Mouse (Mus musculus): Measurements from ENCODE around the gene Atp6v1g1.
A peak's percentile ranks its signal among the peaks of the same experiment; 100 is the strongest.

The Atp6v1g1 gene

DNA sequence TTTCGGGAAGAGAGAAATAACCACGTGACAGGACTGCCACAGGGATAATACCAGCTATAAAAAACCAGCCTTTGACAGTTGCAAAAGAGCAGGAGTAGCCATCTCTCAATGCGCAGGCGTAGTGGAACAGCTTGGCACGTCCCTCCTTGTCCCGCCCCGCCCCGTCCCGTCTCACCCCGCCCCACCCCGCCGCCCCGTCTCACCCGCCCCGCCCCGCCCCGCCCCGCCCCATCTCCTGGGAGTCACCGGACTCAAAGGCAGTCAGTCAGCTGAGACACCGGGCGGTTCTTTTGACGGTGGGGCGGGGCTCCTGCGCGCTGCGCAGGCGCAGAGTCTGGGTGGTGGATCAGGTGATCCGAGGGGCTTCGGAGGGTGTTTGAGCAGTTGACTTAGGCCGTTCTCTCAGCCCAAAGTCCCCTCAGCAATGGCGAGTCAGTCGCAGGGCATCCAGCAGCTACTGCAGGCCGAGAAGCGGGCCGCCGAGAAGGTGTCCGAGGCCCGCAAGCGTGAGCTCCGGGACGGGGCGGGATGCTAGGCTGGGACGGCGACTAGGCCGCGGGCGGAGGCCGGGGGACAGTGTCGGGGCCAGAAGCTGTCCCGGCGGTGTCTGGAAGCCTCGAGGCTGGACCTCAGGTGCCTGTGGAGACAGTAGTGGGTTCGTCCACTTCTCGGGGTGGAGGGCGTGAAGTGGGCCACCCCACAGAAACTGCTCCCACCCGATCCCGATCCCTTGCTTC, at the start of gene Atp6v1g1:
TSS of gene Atp6v1g1 (plus strand) at position 279 of the 737 bp plus-strand sequence.
- DNase-seq, result peak; percentile 94

DNA sequence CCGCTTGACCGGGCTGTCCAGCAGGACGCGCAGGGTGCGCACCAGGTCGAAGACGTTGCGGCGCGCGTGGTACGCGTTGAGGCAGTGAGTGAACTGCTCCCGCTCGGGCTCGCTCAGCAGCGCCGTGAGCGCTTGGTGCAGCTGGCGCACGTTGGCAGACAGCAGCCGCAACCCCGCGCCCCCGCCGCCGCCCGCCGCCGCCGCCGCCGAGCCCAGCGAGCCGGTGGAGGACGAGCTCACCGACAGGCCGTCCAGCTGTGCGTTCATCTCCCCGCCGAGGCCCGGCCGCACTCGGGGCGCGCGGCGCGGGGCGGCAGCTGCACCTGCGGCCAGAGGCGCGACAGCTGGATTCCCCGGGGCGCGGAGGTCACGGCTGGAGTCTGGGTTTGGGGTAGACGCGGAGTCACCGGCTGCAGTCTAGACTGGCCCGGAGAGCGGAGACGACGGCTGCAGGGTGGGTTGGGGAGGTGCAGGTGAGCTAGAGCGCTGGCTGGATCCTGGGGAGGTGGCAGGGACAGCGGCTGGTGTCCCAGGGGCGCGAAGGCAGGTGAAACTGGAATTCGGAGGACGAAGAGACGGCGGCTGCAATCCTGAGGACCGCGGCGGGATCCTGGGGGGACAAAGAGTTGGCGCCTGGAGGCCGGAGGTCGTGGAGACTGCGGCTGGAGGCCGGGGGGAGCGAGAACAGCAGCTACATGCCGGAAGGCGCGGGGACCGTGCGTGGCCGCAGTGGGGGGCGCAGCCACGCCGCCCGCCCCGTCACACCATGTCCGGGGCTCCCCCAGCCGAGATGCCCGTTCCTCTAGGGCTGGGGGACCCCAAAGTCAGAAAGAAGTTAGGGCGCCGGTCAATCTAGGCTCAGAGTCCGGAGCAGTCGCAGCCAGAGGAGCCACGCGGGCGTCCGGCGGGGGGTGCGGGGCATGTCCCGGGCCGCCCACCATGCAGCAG, 49.3 kb upstream of the Atp6v1g1 start:
- DNase-seq, result peak; percentile 6

DNA sequence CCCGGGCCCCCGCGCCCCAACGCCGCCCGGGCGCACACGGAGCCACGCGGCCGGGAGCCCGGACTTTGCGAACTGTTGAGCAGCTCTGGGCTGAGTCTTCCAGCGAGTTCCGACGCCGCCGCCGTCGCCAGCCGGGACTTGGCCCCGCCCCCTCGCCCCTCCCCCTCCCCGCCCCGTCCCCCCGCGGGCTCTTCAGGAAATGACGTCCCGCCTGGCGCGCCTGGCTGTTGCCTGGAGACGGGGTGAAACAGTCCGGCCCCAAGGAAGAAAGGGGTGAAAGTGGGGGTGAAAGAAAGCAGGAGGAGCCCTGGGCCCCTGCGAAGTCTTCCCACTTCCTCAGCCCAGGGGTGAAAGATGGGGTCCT, 48.7 kb upstream of the Atp6v1g1 start, which contains the start of gene Whrn:
TSS of gene Whrn (minus strand) at position 77 of the 364 bp plus-strand sequence.
- DNase-seq, result peak; percentile 10

DNA sequence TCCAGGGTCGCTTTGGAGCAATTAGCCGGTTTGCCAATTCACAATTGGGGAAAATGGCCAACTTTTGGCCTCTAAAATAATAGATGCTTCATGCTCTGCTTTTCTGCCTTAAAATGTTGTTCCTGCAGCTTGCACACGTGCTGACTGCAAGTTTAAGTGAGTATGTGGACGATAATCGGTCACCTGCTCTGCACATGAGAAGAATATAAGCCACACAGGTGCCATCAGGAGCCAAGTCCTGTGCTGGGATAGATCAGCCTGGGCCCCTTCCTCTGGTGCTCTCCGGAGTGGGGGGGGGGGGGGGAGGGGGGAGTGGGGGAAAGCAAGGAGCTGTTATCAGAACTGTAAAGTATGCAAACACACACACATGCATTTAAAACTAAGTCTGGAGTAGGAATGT, 48.3 kb upstream of the Atp6v1g1 start:
- DNase-seq, result no peak

DNA sequence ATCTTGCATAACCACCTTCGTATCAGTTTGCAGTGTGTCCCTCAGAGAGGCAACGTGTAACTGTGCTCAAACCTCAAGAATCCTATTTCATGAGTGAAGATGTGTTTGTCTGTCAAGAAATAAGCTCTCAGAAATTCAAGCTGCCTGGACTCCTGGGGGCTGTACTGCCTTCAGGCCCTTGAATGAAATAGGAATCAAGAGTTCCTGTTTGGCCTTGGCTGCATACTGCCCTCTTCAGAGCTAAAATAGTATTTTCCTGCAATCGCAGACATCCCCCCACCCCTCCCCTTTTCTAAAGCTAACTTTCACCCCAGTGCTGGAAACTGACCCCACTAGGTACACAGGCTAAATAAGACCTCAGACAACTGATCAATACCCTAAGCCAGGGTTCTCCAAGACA, 46.2 kb upstream of the Atp6v1g1 start:
- no peak for DNase-seq

DNA sequence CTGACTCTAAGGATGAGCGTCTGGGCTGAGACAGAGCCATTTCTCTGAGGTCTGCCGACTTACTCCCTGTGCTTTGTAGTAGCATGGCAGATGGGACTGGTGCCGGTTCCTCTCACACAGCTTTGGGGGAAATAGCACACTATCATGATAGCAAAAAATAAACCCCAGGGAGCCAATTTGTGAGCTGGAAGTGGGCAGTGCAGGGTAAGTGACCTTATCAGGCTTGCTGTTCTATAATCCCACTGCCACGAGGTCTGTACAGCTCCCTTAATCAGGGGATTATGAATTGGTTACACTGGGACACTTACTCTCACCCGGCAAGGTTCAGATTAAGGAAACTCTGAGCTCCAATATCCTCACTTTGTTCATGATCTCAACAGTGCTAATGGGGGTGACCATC, 43.5 kb upstream of the Atp6v1g1 start:
- no peak for DNase-seq

DNA sequence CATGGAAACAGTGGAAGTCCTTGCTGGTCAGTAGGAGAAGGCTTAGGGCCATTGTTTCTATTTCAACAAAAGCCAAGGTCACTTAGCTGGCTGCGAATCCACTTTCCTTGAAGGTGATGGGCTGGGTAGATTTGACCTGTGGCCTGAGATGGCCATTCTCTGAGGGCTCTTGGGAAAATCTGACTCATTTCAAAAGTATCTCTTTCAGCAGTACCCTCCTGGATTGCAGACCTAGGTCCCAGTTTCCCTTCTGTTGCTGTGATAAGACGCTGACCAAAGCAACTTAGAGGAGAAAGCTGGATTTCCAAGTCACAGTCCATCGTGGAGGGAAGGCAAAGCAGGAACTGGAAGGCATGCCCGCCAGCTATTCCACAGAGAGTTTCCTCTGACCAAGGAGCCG, 40.6 kb upstream of the Atp6v1g1 start:
- DNase-seq, result no peak

DNA sequence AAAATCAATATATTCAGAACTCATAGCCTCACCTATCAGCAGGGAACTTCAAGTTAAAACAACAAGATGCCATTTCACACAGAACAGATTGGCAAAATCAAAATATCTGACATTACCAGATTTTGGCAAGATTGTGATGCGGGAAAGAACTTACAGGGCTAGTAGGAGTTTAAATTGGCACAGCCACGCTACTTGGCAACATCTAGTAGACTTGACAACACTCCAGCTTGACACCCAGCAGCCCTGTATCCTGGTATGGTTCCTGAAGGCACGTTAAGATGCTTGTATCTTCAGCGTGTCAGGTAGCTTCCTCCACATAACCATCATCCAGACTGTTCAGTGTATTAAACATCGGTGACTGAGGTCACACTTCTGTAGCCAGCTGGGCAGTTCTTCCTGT, 37.1 kb upstream of the Atp6v1g1 start:
- no peak for DNase-seq

DNA sequence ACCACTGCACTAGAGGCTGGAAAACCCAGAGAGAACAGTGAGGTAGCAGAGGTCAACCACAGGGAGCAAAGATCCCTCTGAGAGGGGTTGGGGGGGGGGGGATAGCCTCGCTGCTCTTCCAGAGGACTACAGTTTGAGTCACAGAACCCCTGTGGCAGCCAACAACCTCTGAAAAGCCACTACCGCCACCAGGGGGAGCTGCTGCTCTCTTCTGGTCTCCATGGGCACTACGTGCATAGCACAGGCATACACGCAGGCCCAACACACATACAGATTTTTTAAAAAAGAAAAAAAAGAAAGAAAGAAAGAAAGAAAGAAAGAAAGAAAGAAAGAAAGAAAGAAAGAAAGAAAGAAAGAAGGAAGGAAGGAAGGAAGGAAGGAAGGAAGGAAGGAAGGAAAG, 36.3 kb upstream of the Atp6v1g1 start:
- DNase-seq, result peak; percentile 48

DNA sequence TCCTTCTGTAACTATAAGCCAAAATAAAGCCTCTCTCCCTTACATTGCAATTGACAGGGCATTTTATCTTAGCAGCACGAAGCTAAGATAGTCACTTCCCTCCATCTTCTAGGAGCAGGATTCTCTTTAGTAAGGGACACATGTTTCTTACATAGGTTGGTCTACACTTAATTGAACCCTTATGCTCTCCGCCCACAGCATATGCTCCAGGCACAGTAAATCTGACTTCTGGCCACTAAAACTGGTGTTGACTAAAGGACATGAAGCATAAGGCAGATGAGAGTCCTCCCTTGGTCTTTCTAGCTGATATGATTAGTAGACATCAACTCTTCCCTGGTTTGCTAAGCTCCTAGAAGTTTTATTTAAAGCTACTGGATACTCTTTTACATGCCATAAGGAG, 31.7 kb upstream of the Atp6v1g1 start:
- DNase-seq, result no peak

DNA sequence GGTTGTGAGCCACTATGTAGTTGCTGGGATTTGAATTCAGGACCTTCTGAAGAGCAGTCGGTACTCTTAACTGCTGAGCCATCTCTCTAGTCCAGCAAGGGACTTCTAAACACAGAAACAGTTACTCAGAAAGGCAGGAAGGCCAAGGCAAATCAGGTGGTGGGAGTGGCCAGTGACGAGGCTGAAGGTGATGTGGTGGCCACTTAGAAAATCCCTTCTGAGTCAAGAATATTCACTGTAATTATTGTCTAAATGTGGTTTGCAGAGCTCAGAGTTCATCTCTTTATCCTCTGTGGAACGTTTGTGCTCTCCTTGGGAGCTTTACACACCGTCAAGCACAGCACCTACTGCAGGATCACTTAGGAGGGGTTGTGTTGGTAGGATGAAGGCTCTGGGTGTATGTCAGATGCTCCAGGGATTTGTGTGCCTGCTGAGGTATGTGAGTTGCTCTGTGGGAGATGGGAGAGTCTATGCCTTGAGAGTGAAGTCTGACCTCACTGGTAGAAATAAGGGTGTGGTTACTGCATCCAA, 30.1 kb upstream of the Atp6v1g1 start:
- no peak for DNase-seq

DNA sequence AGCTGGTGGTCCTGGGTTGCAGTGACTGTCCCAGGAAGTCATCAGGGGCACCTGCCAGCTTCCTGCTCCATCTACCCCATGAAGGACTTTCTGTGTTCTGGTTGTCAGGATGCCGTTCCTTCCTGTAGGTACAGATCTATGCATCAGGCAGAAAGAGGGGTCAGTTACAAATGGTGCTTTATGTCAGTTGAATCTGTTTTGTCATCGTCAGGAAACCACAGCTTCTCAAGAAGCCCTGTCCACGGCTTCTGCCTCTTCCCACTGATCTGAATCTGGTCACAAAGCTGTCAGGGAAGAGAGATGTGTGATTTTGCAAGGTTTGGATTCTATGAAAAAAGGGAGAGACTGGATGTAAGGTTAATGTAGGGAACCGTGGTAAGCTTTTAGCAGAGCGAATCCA, 29.6 kb upstream of the Atp6v1g1 start:
- DNase-seq, result no peak

DNA sequence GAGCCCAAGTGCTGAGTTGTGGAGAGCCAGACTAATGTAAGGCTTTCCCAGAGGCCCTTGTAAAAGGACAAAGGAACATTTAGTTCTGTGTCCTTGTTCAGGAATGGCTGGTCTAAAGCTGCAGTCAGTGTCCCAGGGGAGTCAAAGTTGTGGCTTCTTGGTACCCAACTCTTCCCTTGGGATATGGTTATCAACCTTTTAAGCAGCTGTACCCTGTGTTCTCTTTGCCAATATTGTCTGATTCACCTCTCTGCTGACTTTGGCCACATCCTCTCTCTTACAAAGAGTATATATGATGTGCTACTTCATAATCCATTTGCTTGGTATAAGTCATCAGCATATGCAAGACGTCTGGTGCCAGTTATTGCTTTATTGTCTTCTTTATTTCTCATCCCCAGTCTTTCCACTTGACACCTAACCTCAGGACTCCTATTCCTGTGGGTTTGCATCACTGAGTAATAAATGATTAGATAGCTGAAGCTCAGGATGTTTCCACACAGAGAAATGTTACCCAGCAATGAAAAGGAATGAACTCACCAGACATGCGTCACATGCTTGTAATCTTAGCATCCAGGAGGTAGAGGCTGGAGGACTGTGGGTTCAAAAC, 22.7 kb upstream of the Atp6v1g1 start:
- no peak for DNase-seq

DNA sequence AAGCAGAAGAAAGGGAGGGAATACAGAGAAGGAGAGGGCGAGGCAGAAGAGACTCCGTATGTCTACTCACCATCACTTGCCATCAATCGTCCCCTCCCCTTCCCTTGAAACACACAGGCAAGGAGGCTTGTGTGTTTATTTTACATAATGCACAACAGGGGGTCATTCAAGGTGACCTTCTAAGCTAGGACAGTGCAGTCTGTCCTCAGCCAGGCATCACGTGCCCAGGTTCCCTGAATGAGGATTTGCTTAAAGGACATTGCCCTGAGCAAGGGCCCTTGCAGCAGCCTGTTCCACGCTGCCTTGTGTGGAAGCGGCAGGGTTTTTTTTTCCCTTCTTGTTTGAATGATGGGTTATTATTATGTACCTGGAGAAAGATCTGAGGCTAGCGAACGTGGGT, 19.1 kb upstream of the Atp6v1g1 start:
- no peak for DNase-seq

DNA sequence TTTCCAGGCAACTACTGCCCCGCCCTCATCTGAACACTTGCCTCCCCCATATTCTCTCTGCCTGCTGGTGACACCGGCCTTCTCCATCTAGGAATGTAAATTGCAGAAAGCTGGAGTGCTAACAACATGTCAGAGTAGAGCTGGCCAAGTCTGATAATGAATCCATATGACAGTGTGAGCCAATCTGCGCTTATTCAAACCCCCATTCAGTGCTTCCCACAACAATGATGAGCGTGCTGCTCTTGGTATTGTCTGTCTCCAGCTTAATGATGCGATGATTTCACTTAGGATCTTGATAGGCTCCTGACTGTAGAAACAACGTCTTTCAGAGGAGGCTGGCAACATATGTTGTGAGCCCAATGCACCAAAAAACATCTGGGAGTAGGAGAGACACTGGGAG, 15.6 kb upstream of the Atp6v1g1 start:
- DNase-seq, result no peak

DNA sequence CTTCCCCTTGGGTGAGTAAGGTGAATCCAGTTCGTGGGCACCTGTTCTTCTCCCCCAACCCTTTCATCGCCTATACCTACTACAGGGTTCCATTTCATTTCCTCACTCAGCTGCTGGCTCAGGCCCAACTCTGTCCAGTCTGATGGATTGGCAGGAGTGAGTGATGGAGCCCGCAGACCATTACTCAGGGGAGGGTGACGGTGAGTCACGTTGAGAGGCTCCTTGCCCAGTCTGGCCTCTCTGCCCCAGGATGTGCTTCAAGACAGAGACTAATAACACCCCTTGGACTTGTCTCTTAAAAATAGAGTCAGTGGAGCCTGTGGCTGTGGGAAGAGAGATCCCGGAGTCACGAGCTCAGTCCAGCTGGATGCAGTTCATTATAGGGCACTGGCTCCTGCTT, 14.2 kb upstream of the Atp6v1g1 start:
- no peak for DNase-seq

DNA sequence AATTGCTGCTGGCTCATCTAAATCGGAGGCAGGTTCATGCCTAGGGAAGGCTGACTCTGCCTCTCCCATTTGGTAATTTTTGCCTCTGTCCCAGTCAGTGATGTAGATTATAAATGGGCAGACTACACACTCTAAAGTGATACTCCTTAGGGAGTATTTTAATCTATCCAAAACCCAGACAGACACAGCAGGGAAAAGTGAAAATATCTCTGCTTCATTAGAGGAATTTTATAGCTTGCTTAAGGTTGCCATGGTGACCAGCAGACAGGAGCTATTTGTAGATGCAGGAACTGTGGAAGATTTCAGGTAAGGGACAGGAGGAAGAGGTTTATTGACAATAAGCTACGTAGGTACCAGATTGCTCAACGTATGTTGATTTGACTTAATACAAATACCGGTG, 7.0 kb upstream of the Atp6v1g1 start:
- no peak for DNase-seq

DNA sequence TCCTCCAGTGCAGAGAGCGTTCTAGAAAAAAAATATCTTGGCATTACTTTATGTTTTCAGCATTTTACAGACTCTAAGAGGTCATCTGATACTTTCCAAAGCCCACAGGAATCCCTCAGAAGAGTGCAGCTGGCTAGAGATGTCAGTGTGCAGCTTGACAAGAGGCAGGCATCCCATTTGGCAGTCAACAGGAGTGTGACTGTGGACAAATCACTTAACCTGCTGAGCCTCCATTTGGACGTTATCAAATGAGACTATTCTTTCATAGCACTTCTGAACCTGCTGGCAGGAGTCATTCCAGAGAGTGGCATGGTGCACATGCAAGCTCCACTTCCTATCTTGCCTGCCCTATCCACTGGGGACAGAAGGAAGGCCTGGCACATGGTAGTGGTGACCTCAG, 2.4 kb upstream of the Atp6v1g1 start:
- DNase-seq, result no peak

DNA sequence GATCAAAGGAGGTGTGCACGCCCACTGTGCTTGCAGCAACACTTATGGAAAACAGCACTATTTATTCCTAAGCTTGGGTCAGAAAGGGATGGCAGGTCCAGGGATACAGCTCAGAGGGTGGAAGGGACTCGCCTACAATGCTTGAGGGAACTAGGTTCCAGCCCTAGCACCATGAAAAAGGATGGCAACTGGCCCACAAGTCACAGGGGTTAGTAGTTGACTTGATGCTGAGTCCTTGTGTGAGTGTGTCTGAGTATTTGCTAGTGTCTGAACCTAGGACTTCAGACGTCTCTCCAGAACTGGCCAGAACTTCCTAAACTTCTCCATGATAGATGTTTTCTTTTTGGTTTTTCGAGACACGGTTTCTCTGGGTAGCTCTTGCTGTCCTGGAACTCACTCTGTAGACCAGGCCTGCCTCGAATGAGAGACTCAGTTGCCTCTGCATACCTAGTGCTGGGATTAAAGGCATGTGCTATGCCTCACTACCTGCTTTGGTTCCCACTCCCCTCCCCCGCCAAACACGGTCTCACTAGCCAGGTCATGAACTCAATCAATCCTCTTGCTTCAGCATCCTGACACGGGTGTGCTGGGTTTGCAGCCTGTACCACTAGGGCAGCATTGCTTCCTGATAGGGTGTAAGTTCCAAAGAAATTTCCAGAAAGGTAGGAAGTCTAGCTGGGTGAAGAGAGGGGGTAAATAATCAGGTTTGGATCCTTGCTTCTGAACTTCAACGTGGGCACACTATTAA, 652 bp upstream of the Atp6v1g1 start:
- peak; percentile 59 for DNase-seq

DNA sequence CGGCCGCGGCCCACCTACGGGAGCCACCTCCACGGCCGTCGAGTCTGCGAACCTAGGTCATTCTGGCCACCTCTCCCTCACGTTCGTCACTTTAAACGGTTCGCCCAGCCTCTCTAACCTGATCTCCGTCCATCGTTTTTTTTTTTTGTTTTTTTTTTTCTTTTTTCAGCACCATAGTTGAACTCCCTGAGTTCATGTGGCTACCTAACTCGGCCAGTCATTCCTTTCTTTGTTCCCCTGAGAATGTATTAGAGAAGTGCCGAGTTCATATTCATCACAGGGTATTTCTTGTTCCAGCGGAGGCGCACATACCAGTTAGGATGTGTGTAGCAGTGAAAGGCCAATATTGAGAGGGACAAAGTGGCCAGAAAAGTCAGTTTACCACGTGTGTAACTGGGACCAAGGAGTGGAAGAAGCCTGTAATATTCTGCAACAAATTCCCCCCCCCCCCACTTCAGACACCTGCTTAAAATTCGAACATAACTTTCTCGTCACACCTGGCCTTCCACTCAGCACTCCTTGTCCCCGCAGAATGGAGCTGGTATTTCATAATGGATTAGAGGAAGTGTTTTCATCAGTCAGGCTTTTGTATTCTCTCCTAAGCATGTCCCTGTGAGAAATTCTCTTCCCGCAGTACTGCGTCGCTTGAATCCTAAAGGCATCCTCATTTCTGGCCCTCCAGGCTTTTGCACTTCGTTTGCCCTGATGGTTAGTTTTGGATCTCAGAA, 823 bp downstream of the Atp6v1g1 start:
- no peak for DNase-seq

DNA sequence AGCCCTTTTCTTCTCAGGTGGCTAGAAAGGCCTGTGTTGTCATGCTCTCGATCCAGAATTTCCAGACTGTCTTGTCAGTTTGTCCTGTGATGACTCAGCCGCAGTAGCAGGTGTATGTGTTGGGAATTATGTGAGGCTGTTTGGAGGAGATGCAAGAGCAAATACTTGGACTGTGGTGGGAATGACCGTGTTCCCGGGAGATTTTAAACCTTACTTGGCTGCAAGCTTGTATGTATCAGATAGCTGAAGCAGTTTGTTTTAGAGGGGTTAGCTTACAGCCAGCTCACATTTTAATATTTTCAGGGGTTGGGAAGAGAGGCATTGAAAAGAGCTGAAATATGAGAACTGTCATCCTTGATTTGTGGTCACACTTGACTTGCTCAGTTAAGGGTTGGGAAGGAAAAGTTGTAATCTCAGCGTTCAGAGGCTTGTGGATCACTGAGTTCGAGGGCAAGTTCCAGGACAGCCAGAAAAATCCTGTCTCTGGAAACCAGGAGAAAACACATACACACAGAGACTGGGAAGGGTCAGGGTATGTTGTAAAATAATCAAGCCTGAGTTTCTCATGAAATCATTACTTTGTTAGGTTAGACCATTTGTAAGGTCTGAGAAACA, 2.0 kb downstream of the Atp6v1g1 start:
- DNase-seq, result no peak

DNA sequence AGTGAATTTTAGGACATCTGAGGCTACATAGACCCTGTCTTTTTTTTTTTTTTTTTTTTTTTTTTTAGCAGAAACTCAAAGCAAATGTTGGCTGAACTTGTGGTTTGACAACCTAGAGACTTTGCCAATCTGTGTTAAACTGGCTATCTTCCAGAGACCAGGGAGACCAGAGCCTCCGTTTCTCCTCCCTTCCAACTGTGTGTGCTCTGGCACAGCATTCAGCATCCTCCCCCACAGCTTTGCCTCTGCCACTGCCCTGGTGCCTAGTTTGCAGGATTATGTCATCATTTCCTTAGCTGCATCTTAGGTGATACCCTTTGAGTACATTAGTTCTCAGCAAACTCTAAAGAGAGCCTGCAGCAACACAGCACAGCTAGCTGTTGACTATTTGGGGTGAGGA, 3.2 kb downstream of the Atp6v1g1 start:
- no peak for DNase-seq
